Mouse (Mus musculus): ENCODE data around the gene Wwp2. TPM values are rescaled to one million over a fixed set of nuclear protein-coding genes. Genes with fewer than 3 reads are reported as not detected.
"Not testable (repeated sequence)": the region's sequence is repeated elsewhere in the genome, so short reads cannot be mapped to it uniquely, and the experiment has no call there.

The Wwp2 gene
- polyA plus RNA-seq, 1 experiment from 2014 or later = 41.5 TPM

- no peak overlapping the region for H3K4me3 ChIP-seq (replicated peaks; ENCODE audit: low read length)
- no peak overlapping the region for H3K9ac ChIP-seq (replicated peaks; ENCODE audit: low read depth, low read length)
- H3K4me2 ChIP-seq (ENCODE audit: low read length) = no peak overlapping the region
- 95% methylated on average over 5 of the region's 5 CpGs for WGBS
- H3K27ac ChIP-seq (ENCODE audit: low read length) = no peak overlapping the region
- no peaks in the 10 kb centered on the region for H3K9me3 ChIP-seq (ENCODE audit: control insufficient read depth, low read length)
- H3K4me1 ChIP-seq (replicated peaks; ENCODE audit: control insufficient read depth, insufficient read depth, low read length) = no peaks in the 10 kb centered on the region
- no peak for ATAC-seq
- H3K36me3 ChIP-seq (ENCODE audit: control insufficient read depth, insufficient read depth) = peaks cover 5% of the 10 kb centered on the region; the same call in 1 of the 2 replicates
- H3K27me3 ChIP-seq (replicated peaks; ENCODE audit: control insufficient read depth, insufficient read depth, low read length) = no peaks in the 10 kb centered on the region
These were observed 26.3 kb downstream of the Wwp2 start for GRCm38 (mm10) chr8:107462423-107462822.

GRCm38 (mm10) chr8:107465332-107465990 is 29.3 kb downstream of the Wwp2 start:
- Histone ChIP-seq H3K9me3 (ENCODE audit: control insufficient read depth, low read length) (no peaks in the 10 kb centered on the region), H3K27ac (ENCODE audit: low read length) (no peak overlapping the region), H3K27me3 (replicated peaks; ENCODE audit: control insufficient read depth, insufficient read depth, low read length) (no peaks in the 10 kb centered on the region), H3K36me3 (ENCODE audit: control insufficient read depth, insufficient read depth) (no peaks in the 10 kb centered on the region; the same call in 1 of the 2 replicates), H3K4me3 (replicated peaks; ENCODE audit: low read length) (no peak overlapping the region), H3K9ac (replicated peaks; ENCODE audit: low read depth, low read length) (no peak overlapping the region), H3K4me2 (ENCODE audit: low read length) (no peak overlapping the region), H3K4me1 (replicated peaks; ENCODE audit: control insufficient read depth, insufficient read depth, low read length) (no peaks in the 10 kb centered on the region; the same call in 1 of the 2 replicates)
- no peak for ATAC-seq
- WGBS = 69% methylated on average over 3 of the region's 3 CpGs

DNA sequence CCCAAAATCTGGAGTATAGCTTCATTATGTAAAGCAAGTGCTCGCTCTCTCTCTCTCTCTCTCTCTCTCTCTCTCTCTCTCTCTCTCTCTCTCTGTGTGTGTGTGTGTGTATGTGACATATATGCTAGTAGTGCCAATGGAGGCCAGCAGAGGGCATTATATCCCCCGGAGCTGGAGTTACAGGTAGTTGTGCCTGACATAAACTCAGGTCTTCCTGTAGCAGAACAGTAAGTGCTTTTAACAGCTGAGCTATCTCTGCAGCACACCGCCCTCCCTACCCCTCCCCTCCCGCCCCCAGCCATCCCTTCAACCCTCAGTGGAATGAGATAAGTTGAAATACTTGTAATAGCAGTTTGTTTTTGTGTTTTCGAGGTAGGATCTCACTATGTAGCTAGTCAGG is 30.5 kb downstream of the Wwp2 start:
- no peaks in the 10 kb centered on the region; the same call in 1 of the 2 replicates for H3K4me1 ChIP-seq (replicated peaks; ENCODE audit: control insufficient read depth, insufficient read depth, low read length)
- 87% methylated on average over 5 of the region's 5 CpGs for WGBS
- no peak overlapping the region for H3K4me2 ChIP-seq (ENCODE audit: low read length)
- no peaks in the 10 kb centered on the region for H3K9me3 ChIP-seq (ENCODE audit: control insufficient read depth, low read length)
- no peak overlapping the region for H3K4me3 ChIP-seq (replicated peaks; ENCODE audit: low read length)
- no peaks in the 10 kb centered on the region for H3K27me3 ChIP-seq (replicated peaks; ENCODE audit: control insufficient read depth, insufficient read depth, low read length)
- no peaks in the 10 kb centered on the region; the same call in 1 of the 2 replicates for H3K36me3 ChIP-seq (ENCODE audit: control insufficient read depth, insufficient read depth)
- no peak for ATAC-seq
- no peak overlapping the region for H3K27ac ChIP-seq (ENCODE audit: low read length)
- H3K9ac ChIP-seq (replicated peaks; ENCODE audit: low read depth, low read length) = no peak overlapping the region

DNA sequence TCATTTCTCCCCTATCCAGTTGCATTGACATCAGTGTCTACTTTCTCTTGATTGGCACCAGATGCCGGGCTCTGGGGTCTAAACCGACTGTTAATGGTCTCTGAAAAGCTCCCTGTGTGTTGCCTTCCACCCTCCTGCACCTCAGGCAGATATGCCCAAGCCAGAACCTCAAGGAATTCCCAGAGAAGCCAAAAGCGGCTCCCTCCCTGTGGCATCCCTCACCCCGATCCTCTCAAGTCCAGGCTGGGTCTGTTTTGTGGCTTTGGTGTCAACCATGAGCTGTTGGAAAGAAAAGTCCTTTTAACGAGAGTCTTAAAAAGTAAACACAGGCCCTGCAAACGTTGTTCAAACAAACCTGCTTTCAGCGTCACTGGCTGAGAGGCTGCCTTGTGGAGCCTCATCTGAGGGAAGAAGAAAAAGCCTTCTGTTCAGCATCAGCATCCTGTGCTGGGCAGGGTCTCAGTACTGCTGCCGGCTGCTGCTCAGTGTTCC is 32.7 kb downstream of the Wwp2 start:
- Histone ChIP-seq H3K36me3 (ENCODE audit: control insufficient read depth, insufficient read depth) (no peaks in the 10 kb centered on the region), H3K4me2 (ENCODE audit: low read length) (no peak overlapping the region), H3K9me3 (ENCODE audit: control insufficient read depth, low read length) (no peaks in the 10 kb centered on the region), H3K9ac (replicated peaks; ENCODE audit: low read depth, low read length) (no peak overlapping the region), H3K4me1 (replicated peaks; ENCODE audit: control insufficient read depth, insufficient read depth, low read length) (no peaks in the 10 kb centered on the region; the same call in 1 of the 2 replicates), H3K27me3 (replicated peaks; ENCODE audit: control insufficient read depth, insufficient read depth, low read length) (no peaks in the 10 kb centered on the region), H3K27ac (ENCODE audit: low read length) (no peak overlapping the region), H3K4me3 (replicated peaks; ENCODE audit: low read length) (no peak overlapping the region)
- ATAC-seq = no peak
- 56% methylated on average over 8 of the region's 8 CpGs for WGBS

- H3K4me2 ChIP-seq (ENCODE audit: low read length) = no peak overlapping the region
- no peaks in the 10 kb centered on the region for H3K27me3 ChIP-seq (replicated peaks; ENCODE audit: control insufficient read depth, insufficient read depth, low read length)
- H3K9me3 ChIP-seq (ENCODE audit: control insufficient read depth, low read length) = no peaks in the 10 kb centered on the region
- H3K27ac ChIP-seq (ENCODE audit: low read length) = no peak overlapping the region
- no peak overlapping the region for H3K4me3 ChIP-seq (replicated peaks; ENCODE audit: low read length)
- no peak overlapping the region for H3K9ac ChIP-seq (replicated peaks; ENCODE audit: low read depth, low read length)
- no peak for ATAC-seq
- no peaks in the 10 kb centered on the region; the same call in 1 of the 2 replicates for H3K4me1 ChIP-seq (replicated peaks; ENCODE audit: control insufficient read depth, insufficient read depth, low read length)
- WGBS = 73% methylated on average over 5 of the region's 5 CpGs
- no peaks in the 10 kb centered on the region for H3K36me3 ChIP-seq (ENCODE audit: control insufficient read depth, insufficient read depth)
These were observed 34.1 kb downstream of the Wwp2 start for GRCm38 (mm10) chr8:107470302-107470701.

DNA sequence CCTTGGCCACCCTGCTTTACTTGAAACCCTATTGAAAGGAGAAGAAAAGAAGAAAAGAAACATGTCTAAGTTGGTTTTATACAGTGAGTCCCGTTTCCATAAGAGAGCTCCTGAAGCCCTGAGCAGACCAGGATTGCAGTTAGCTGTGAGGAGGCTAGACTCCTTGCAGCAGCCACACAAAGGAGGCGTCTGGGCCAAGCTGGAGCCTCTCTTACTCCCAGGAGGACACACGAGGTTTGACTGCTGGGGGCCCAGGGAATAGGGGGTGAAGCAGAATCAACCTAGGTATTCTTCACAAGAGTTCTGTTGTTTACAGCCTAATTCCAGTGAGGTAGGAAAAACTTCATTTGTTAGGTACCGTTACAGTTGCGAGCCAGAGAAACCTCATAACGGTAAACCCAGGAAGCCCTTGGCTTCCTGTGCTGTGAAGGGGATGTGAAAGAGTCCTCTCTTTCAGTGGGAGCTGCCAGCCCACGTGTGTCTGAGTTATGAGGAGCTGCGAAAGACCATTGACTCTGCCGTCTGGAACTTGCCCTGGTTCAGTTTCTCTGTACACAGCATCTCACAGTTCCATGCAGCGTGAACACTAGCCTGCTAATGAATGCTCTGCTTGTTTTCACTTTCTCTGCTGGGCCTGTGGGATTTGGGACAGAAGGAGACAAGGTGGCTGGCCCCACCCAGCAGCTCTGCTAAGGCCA is 36.4 kb downstream of the Wwp2 start:
- ATAC-seq = no peak
- no peaks in the 10 kb centered on the region for H3K27me3 ChIP-seq (replicated peaks; ENCODE audit: control insufficient read depth, insufficient read depth, low read length)
- no peak overlapping the region for H3K4me3 ChIP-seq (replicated peaks; ENCODE audit: low read length)
- no peaks in the 10 kb centered on the region for H3K36me3 ChIP-seq (ENCODE audit: control insufficient read depth, insufficient read depth)
- no peak overlapping the region for H3K4me2 ChIP-seq (ENCODE audit: low read length)
- no peak overlapping the region for H3K27ac ChIP-seq (ENCODE audit: low read length)
- no peaks in the 10 kb centered on the region; the same call in 1 of the 2 replicates for H3K4me1 ChIP-seq (replicated peaks; ENCODE audit: control insufficient read depth, insufficient read depth, low read length)
- WGBS = 69% methylated on average over 10 of the region's 10 CpGs
- H3K9ac ChIP-seq (replicated peaks; ENCODE audit: low read depth, low read length) = no peak overlapping the region
- H3K9me3 ChIP-seq (ENCODE audit: control insufficient read depth, low read length) = no peaks in the 10 kb centered on the region

DNA sequence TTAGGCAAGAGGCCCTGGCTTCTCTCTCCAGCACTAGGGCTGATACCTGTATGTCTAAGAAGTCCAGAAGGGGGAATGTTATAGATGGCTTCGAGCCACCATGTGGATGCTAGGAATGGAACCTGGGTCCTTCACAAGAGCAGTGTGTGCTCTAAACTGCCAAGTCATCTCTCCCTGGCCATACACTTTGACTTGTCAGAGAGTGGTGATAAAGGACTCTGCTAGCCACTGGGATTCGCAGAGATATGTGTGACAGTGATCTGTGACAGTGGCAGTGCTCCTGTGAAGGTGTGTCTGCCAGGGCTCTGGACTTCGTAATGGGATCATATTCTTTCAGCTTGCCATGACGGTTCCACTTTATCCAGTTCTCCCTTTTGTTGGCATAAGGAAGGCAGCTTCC is 37.2 kb downstream of the Wwp2 start:
- 96% methylated on average over 4 of the region's 4 CpGs for WGBS
- H3K9ac ChIP-seq (replicated peaks; ENCODE audit: low read depth, low read length) = no peak overlapping the region
- no peaks in the 10 kb centered on the region for H3K27me3 ChIP-seq (replicated peaks; ENCODE audit: control insufficient read depth, insufficient read depth, low read length)
- no peak overlapping the region for H3K4me2 ChIP-seq (ENCODE audit: low read length)
- no peaks in the 10 kb centered on the region for H3K36me3 ChIP-seq (ENCODE audit: control insufficient read depth, insufficient read depth)
- no peaks in the 10 kb centered on the region; the same call in 1 of the 2 replicates for H3K4me1 ChIP-seq (replicated peaks; ENCODE audit: control insufficient read depth, insufficient read depth, low read length)
- no peaks in the 10 kb centered on the region for H3K9me3 ChIP-seq (ENCODE audit: control insufficient read depth, low read length)
- ATAC-seq = no peak
- no peak overlapping the region for H3K27ac ChIP-seq (ENCODE audit: low read length)
- H3K4me3 ChIP-seq (replicated peaks; ENCODE audit: low read length) = no peak overlapping the region

DNA sequence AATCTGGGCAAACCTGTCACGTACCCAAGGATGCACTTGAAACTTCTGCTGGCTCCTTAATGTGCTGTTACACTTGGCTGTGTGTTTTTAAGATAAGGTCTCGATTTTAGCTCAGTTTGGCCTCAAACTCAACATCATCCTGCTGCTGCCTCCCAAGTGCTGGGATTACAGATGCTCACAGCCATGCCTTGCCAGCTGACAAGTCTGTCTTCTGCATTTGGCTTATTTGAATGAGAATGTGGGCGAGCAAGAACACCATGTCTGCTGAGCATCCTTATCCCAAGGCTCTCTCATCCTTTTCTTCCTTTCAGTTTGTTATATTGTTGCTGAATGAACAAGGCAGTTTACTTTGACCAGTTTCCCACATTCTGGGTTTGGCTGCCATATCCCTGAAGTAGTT is 39.4 kb downstream of the Wwp2 start:
- H3K27me3 ChIP-seq (replicated peaks; ENCODE audit: control insufficient read depth, insufficient read depth, low read length) = no peaks in the 10 kb centered on the region
- no peaks in the 10 kb centered on the region for H3K4me1 ChIP-seq (replicated peaks; ENCODE audit: control insufficient read depth, insufficient read depth, low read length)
- H3K36me3 ChIP-seq (ENCODE audit: control insufficient read depth, insufficient read depth) = no peaks in the 10 kb centered on the region
- H3K27ac ChIP-seq (ENCODE audit: low read length) = no peak overlapping the region
- no peak overlapping the region for H3K9ac ChIP-seq (replicated peaks; ENCODE audit: low read depth, low read length)
- no peak overlapping the region for H3K4me2 ChIP-seq (ENCODE audit: low read length)
- no peak overlapping the region for H3K4me3 ChIP-seq (replicated peaks; ENCODE audit: low read length)
- WGBS = 78% methylated on average over 3 of the region's 3 CpGs
- ATAC-seq = no peak
- H3K9me3 ChIP-seq (ENCODE audit: control insufficient read depth, low read length) = no peaks in the 10 kb centered on the region

DNA sequence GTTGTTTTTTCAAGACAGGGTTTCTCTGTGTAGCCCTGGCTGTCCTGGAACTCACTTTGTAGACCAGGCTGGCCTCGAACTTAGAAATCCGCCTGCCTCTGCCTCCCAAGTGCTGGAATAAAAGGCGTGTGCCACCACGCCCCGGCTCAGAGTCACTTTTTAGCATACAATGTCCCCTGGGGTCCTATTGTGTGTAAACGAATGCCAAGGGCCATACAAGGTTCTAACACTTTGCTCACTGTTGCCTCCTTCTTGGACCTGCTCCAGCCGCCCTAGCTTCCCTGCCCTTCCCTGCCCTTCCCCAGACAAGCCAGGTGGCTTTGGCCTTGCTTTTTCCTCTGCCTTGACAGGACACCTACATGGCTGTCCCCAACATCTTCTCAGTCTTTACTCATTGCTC is 40.6 kb downstream of the Wwp2 start:
- not testable (repeated sequence) for H3K4me2 ChIP-seq (ENCODE audit: low read length); H3K9me3 ChIP-seq (ENCODE audit: control insufficient read depth, low read length); H3K36me3 ChIP-seq (ENCODE audit: control insufficient read depth, insufficient read depth); H3K4me1 ChIP-seq (replicated peaks; ENCODE audit: control insufficient read depth, insufficient read depth, low read length); ATAC-seq; H3K4me3 ChIP-seq (replicated peaks; ENCODE audit: low read length); H3K9ac ChIP-seq (replicated peaks; ENCODE audit: low read depth, low read length); H3K27me3 ChIP-seq (replicated peaks; ENCODE audit: control insufficient read depth, insufficient read depth, low read length); H3K27ac ChIP-seq (ENCODE audit: low read length)
- 86% methylated on average over 7 of the region's 7 CpGs for WGBS
